Mouse (Mus musculus) CD4-positive, CD25-positive, alpha-beta regulatory T cell, adult 2 months (primary cell): ENCODE measurements at regions not wholly inside any gene's neighbourhood (a gene's known extent, or its start where the extent isn't known, plus 50 kb on each side); places are given as distances from the start of the nearest gene placed in this dataset.

Source experiments
- DNase-seq: peaks from one replicate; pipeline ENCODE4 v3.0.0-alpha.2; 2012; ENCODE audit warnings: low read depth, low spot score

DNA sequence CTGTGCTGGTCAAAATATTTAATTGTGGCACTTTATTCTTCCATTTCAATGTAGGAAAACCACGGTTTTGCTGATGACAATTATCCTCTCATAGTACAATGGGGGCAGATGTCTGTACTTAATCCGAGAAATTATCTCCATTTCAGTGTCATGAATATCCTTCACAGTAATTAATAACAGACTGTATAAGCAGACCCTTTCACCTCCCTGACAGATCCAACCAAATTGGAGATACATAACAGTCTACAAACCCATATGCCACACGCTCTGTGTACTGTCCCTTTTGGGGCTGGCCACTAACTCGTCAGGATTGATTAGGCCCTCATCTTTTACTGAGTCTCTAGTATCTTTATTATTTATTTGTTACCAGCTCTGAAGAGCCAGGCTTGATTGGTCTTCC lies 212.6 kb upstream of the Igfbp7 start:
- no peak for DNase-seq

DNA sequence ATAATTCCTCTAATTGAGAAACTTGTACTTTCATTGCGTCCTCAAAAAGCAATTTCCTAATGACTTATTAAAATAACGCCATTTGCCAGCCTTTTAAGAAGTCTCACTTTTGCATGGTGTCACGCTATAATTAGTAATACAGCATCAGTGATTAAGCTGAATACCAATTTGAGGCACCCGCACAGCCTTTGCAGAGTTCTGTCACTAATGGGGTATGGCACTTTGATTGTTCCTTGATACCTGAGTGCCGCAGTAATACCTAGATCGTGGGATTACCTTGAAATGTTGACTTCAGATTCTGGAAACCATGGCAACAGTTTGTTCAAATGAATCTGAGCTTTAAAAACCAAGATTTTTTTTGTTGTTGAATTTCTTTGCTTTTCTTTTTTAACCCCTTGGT lies 202.7 kb upstream of the Igfbp7 start:
- DNase-seq = no peak

DNA sequence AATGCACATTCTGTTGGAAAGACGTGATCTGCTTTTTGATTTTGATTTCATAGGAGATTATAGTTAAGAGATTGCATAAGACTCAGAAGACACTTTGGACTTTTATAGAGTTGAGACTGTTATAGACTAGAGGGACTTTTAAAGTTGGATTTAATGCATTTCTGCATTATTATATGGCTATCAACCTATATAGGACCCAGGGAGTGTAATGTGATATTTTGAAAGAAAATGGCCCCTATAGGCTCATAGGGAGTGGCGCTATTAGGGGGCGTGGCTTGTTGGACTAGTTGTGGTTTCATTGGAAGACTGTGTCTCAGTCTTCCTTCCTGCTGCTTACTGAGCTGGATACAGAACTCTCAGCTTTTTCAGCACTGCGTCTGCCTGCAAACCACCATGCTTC lies 186.9 kb upstream of the Igfbp7 start:
- no peak for DNase-seq

DNA sequence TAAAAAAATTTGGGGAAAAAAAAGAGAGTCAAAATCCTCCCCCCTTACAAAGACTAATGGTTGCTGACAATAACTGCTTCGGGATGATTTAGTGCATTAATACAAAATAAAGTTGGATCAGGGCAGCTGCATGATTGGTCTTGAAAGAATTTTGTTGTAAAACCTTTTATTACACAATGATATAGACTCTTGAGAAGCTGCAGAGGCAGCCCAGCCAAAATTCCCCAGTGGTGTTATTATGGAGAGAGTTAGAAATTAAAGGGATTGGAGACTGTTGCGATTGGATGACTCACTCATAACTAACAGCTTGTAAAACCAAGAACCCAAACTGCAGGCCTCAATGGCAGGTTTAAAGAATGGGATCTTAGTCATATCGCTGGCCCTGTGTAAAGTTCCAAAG lies 181.4 kb upstream of the Igfbp7 start:
- DNase-seq = no peak

DNA sequence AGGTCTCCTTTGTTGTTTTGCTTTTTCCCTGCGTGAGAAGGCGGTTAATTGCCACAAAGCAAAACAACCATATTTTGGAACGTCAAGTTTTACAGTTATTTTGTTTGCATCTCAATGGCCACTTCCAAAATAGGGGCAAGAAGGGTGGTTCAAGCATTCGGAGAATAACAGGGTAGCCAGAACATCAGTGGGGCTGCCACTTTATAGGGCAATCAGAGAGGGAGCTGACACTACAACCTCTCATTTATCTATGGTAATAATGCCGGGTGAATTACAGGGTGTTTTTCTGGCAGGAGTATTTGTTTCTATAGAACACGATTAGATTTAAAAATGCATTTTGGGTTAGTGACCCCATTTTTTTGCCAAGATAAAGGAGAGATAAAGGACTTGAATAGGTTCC lies 173.9 kb upstream of the Igfbp7 start:
- no peak for DNase-seq

DNA sequence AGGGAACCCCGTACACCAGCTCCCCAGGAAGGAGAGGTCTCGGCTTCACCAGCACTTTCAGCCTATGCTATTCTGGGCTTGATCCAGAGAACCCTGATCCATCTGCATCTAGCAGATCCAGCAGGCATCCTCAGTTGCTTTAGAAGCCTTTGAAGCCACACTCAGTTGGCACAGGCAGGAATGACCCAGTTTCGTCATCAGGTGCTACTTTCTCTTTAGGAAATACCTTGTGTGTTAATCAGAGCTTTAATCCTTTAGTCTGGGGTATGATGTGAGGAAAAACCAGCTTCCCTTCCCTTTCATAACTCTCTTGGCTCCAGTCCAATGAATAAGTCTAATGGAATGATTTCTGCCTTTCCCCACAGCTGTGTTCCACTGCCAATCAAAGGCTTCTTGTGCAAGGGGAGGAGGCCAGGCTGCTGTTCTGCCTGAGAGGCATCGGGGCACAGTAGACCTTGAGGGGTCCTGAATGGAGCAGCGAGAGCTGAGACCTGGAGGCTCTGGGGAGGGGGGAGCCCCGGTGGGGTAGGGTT lies 173.3 kb upstream of the Igfbp7 start:
- no peak for DNase-seq

DNA sequence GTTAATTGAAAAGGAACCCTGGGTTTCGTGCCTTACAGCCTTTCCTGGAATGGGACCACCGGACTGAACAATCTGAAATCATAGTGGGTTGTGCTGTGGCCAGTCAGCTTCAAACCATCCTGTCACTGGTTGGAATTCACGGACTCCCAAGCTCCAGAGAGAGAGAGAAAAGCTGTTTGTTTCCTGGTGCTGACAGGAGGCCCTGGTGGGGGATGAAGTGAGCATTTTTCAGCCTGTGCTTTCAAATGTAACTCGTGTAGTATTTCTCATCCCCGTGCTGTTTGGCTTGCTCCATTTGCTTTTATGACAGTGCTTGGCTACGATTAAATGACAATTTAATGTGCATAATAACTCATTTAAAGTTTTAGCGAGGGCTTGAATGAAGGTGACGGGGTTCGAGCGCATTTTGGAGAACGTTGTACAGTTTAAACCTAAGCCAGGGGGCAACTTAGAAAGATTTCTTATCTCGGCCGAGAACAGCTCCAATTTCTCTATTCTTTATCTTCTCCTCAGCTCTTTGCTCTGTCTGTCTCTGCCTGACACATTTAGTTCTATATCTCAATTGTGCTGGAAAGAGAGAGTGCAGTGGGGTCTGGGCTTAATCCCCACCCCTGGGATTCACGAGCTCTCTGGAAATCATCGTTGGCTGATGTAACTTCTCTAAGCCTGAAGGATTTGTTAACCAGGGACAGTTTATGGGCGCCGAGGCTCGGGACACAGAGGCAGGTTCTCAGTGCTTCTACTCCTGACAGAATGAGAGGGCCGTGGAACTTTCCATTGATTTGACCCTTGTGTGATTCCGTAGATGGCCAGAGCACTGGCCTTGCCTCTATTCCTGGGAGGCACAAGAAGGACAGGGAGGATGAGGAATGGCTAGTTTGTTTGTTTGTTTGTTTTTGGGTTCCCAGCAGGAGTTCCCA lies 172.2 kb upstream of the Igfbp7 start:
- DNase-seq = no peak

DNA sequence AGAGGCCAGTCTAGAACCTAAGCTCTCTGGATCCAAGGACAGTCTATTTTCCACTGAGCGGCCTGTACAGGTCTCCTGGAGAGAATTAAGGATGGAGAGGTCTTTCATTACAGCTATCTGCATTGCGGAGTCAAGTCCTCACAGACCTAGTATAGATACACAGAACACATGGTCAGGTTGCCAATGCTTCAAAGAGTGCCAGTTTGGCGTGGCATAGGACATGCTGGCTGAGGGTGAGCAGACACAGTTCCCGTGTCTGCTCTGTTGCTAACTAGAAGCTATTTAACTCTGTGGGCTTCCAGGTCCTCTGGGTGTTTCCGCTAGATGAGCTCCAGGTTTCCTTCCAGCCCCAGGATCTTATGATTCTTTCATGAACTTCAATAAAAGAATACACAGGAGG lies 169.0 kb upstream of the Igfbp7 start:
- no peak for DNase-seq

DNA sequence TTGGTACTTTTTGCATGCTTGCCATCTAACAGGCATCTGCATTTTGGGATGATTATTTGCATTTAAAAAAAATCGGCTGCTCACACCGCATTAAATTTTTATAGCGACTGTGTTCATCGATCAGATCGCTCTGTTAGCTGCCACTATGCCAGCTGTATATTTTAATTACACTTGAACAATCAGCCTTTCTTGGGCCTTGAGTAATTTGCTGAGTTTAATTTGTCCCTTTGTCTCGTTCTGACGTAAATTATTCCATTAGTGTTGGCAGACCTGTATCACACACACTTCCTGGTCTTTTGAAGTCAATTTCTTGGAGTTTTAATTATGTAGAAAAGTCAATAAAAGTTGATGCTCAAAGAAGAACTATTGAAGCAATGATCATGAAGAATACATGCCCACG lies 167.9 kb upstream of the Igfbp7 start:
- DNase-seq = no peak

DNA sequence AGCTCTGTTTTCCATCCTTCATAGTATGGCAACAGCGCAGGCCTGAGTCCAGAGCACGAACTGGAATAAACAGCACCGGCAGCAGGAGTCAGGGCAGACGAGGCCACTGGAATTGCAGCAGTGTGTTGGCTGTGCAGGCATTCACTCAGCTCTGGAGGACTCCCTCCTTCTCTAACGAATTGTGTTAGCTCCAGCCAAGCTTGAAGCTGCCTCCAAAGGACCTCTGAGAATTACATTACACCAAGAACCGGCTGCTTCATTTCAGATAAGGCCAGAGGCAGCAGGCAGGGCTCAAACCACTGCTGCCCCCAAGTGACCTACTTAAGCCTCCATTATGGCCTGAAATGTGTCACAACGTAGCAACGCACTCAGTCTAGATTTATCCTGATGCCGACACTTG lies 162.5 kb upstream of the Igfbp7 start:
- no peak for DNase-seq

DNA sequence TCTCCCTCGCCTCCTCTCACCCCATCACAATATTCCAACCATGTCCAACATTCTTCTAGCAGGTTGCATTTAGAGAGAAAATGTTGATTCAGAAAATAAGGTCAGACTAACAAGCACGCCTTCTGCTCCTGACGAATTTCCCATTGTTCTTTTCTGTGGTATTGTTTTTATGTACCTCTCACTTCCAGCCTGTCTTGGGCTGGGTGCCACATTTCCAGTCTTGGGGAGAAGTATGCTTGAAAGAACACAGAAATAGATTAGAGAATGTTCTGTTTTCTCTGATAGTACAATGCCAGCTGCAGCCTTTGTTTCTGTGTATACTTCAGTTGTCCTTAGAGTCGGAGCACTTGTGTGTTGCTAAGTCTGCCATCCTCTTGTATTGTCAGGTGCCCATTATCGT lies 160.3 kb upstream of the Igfbp7 start:
- DNase-seq = no peak

DNA sequence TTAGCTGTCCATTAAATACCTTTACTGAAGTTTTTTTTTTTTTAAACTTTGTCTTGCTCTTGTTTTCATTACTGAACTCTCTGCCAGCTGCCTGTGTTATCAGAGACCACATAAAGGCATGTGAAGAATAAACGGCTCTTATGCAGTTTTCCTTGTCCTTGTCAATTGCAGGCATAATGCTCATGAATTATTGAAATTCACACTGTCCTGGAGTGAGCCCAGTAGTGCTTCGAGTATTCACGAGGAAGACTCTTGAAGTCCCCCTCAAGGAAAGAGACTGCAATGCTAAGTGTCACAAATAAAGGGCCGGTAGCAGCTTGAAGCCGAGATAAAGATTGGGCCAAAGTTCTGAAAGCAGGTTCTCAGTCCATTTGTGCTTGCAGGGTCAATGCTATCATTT lies 144.7 kb upstream of the Igfbp7 start:
- no peak for DNase-seq

DNA sequence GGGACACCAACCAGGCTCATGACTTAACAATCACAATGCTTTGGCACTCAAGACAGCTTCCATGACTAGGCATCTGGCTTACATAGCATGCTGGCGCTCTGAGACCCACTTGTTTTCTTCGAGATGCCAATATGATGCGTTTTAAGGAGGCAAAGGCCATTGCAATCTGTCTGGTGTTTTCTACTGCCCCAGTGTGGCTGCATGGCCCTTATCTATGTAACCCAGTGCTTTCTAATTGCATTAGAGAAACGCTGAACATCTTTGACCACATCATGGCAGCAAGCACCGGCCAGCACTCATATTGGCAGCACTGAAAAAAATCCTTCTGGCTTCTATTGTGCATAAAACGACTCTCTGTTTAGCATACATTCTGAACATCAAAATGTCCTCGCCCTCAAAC lies 144.2 kb upstream of the Igfbp7 start:
- DNase-seq = no peak

DNA sequence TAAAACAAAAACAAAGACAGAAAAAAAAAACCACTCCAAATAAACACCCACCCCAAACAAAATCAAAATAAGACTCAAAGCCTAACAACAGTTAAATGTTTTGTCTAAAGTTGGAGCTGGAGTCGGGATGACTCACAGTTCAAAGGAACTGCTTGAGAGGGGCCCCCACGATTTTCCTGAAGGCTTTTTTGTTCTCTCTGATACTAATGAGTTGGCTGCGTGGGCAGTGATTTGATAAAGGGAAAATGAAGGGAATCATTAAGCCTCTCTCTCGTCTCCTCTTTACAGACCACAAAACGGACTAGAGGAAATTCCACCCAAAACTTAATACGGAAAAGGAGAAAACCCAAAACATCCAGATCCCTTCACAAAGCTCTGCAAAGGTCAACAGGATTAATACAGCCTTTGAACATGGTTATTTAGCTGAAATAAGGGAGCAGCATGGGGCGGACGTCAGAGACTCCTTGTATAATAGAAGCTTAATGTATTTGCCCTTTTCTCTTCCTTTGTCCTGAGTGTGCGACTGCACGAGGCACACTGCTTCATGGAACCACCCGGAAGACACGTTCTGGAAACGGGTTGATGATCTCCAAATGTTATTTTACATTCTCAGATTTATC lies 138.3 kb upstream of the Igfbp7 start:
- no peak for DNase-seq

DNA sequence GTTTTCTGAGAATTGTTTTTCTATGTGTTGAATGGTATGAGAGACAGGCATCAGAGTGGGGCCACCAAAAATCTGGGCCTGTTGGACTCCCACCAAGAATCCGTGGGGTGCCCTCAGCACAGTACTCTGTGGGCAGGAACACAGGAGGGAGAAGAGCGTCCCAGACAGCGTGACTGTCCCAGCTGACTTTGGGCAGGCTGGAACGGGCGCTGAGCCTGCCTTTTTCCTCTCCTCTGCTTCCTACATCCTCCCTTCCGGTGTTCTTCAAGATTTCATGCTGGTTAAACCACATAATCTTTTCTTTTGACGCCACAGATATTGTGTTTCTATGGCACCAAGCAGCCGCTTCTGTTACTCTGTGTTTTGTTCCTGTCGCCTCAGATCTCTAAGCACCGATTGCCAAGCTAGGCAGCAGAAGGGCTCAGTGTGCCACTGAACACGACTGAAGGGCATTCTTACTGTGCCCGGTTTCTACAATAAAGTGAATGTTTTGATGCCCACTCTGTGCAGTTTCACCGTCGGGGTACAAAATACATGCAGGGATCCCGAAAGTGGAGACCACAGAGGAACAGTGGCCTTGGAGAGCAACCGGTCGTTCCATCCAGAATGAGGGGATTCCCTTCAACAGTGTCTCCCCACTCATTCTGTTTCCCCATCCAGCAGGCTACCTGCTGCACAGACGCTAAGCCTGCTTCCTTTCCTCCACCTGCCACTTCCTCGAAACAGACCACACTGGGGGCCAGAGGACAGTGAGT lies 124.6 kb upstream of the Igfbp7 start:
- no peak for DNase-seq

DNA sequence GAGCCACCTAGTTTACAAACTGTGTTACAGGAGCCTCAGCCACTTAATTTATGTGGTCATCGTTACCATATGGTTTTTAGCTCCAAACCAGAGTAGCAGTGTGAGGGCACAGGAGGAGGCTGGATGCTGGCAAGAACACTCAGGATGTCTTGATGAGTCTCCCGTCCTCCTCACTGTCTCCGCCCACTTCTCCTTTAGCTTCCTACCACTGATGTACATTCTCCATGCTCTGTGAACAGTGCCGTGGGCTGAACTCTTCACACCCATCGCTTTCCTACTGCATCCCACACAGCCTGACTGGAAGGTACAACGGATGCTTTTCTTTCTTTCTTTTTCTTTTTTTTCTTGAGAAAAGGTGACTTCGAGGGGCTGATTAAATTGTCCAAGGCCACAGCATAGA lies 122.5 kb upstream of the Igfbp7 start:
- no peak for DNase-seq

DNA sequence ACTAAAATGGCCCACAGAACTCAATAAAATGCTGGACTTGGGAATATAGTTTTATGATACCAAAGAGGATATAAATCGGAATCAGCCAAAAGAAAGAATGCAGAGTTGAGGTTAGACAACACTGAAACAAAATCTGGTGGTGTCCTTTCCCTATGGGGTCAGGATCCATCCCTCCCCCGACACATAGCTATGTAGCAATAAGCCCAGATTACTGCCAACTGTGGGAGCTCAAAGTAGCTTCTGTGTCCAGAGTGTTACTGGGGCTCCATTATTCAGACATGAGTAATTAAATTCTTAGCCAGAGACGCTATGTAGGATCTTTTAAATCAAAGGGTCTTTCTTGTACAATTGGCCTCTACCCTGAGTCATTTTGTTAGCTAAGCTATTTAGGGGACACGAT lies 109.4 kb upstream of the Igfbp7 start:
- DNase-seq = no peak

DNA sequence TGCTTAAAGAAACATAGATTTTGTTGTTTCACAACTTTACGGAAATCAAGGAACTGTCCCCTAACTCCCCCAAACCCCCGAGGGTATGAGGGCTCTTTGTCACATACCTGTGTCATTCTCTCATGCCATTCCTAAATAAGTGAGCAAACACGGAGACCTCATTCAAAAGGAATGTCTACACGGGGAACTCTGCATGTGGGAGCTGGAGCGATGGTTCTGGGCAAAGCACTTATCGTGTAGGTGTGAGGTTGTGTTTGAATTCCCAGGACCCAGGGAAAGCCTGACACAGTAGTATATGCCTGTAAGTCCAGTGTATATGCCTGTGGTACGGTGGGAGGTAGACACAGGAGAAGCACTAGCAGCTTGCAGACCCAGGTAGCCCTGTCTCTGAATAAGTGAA lies 107.6 kb upstream of the Igfbp7 start:
- DNase-seq = no peak

DNA sequence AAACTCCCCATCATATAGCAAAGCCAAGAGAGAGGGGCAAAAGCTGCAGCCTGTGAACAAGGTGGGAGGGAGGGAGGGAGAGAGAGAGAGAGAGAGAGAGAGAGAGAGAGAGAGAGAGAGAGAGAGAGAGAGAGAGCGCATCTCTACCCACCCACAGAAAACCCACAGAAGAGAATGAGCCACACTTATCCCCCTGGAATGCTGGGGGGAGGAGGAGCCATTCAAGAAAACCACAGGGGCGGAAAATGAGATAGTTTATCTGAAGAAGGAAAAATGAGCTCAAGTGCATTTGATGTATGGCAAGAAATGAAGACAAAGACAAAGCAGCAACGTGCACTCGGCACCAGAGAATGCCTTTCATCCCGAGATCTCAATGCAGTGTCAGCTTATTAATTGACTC lies 94.8 kb upstream of the Igfbp7 start:
- DNase-seq = no peak

DNA sequence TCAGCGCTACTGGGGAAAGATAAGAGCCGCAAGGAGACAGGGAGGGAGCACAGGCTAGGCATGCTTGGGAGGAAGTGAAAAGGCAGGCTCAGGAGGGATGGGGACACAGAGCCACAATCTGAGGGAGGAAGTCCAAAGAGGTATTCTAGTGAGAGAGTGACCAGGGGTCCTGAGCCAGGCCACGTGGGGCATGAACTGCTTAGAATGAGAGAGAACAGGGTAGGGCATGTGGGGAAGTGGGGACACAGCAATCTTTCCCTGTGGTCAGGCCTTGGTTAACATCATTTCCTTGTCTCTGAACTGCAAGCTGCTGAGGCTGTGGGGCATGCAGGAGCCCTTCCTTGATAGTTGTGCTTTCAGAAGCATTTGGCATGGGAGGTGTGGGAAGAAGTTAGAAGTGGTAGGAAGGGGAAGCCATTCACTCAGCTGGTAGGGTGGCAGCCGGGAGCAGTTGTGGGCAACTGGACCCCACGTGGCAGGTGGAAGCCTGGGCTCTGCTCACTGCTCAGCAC lies 92.2 kb upstream of the Igfbp7 start:
- DNase-seq = no peak

DNA sequence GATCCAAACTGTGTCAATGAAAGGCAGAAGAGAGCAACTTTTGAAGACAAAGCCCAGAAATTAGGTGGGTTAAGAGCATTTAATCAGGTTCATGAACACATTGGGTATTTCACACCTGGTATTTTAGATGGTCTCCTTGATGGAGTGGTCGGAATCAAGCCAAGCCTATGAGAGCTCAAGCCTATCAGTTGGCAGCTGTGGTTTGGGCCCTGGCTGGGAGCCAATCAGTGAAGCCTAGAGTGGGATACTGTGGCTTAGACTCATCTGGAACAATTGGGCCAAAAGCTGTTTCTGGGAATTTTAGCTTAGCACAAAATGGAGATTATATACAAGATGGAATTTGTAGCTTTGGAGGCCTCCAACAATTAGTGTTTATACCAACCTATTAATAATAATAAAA lies 86.8 kb upstream of the Igfbp7 start:
- DNase-seq = no peak

DNA sequence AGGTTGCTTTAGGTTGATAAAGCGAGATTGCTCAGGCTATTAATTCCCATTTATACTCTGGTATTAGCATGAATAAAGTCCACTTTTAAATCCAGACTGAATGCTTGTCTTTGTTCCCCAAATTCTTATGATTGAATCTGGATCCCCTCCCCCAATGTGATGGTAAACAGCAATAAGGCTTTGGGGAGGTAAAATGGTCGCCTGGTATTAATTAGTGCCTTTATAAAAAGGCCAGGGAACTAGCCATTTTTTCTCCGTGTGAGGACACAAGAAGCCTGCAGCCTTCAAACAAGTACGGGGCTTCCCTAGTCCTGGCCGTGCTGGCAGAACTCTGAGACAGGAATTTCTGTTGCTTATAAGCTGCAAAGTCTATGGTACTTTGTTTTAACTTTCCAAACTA lies 81.1 kb upstream of the Igfbp7 start:
- no peak for DNase-seq
